Mouse (Mus musculus): ENCODE results near the gene Gm1113. TPM values are rescaled to one million over a fixed set of nuclear protein-coding genes. Genes with fewer than 3 reads are reported as not detected.

Gm1113 gene
- polyA plus RNA-seq, 1 experiment from 2014 or later, result not detected

GRCm38 (mm10) chr9:35543099-35543860 is 25.2 kb upstream of the Gm1113 start:
- Histone ChIP-seq H3K27me3 (0 out of 2 replicates have a peak, but pooled peaks cover 3% of the 10 kb centered on the region), H3K4me1 (0 out of 2 replicates have a peak, but pooled peaks cover 3% of the 10 kb centered on the region), H3K27ac (no peak overlapping the region), H3K9me3 (replicated peaks) (no peaks in the 10 kb centered on the region), H3K4me3 (no peak overlapping the region), H3K9ac (no peak overlapping the region), H3K4me2 (replicated peaks) (no peak overlapping the region), H3K36me3 (0 out of 2 replicates have a peak, but pooled peaks cover 13% of the 10 kb centered on the region)
- no peak for ATAC-seq (ENCODE audit: low FRiP score)
- 86% methylated on average over 14 of the region's 14 CpGs for WGBS

GRCm38 (mm10) chr9:35541941-35542340 is 23.9 kb upstream of the Gm1113 start:
- H3K36me3 ChIP-seq, result 0 out of 2 replicates have a peak, but pooled peaks cover 13% of the 10 kb centered on the region
- H3K4me3 ChIP-seq, result no peak overlapping the region
- H3K27ac ChIP-seq, result no peak overlapping the region
- no peak overlapping the region for H3K4me2 ChIP-seq (replicated peaks)
- H3K9ac ChIP-seq, result no peak overlapping the region
- 0 out of 2 replicates have a peak, but pooled peaks cover 7% of the 10 kb centered on the region for H3K4me1 ChIP-seq
- ATAC-seq (ENCODE audit: low FRiP score), result no peak
- H3K27me3 ChIP-seq, result 0 out of 2 replicates have a peak, but pooled peaks cover 3% of the 10 kb centered on the region
- no peaks in the 10 kb centered on the region for H3K9me3 ChIP-seq (replicated peaks)
- WGBS, result 76% methylated on average over 6 of the region's 6 CpGs

- no peak overlapping the region for H3K9ac ChIP-seq
- 8% methylated on average over 6 of the region's 6 CpGs for WGBS
- H3K9me3 ChIP-seq (replicated peaks), result no peaks in the 10 kb centered on the region
- no peak overlapping the region for H3K4me2 ChIP-seq (replicated peaks)
- no peak overlapping the region for H3K4me3 ChIP-seq
- H3K4me1 ChIP-seq, result 0 out of 2 replicates have a peak, but pooled peaks cover 7% of the 10 kb centered on the region
- H3K36me3 ChIP-seq, result 0 out of 2 replicates have a peak, but pooled peaks cover 13% of the 10 kb centered on the region
- 0 out of 2 replicates have a peak, but pooled peaks cover 3% of the 10 kb centered on the region for H3K27me3 ChIP-seq
- no peak overlapping the region for H3K27ac ChIP-seq
- ATAC-seq (ENCODE audit: low FRiP score), result peak; percentile 72
Observed at GRCm38 (mm10) chr9:35541488-35541887, 23.4 kb upstream of the Gm1113 start.

- 0 out of 2 replicates have a peak, but pooled peaks cover 13% of the 10 kb centered on the region for H3K36me3 ChIP-seq
- WGBS, result 86% methylated on average over 5 of the region's 5 CpGs
- ATAC-seq (ENCODE audit: low FRiP score), result peak; percentile 51; the same call in 1 of the 2 replicates
Observed at GRCm38 (mm10) chr9:35541024-35541423, 23.0 kb upstream of the Gm1113 start.

GRCm38 (mm10) chr9:35539001-35539750 is 21.1 kb upstream of the Gm1113 start:
- H3K4me2 ChIP-seq (replicated peaks), result no peak overlapping the region
- H3K36me3 ChIP-seq, result 0 out of 2 replicates have a peak, but pooled peaks cover 6% of the 10 kb centered on the region
- 75% methylated on average over 13 of the region's 13 CpGs for WGBS
- 0 out of 2 replicates have a peak, but pooled peaks cover 3% of the 10 kb centered on the region for H3K27me3 ChIP-seq
- H3K9ac ChIP-seq, result no peak overlapping the region
- ATAC-seq (ENCODE audit: low FRiP score), result no peak
- H3K9me3 ChIP-seq (replicated peaks), result no peaks in the 10 kb centered on the region
- H3K27ac ChIP-seq, result no peak overlapping the region
- H3K4me3 ChIP-seq, result no peak overlapping the region
- H3K4me1 ChIP-seq, result 0 out of 2 replicates have a peak, but pooled peaks cover 7% of the 10 kb centered on the region

More at GRCm38 (mm10) chr9:35541024-35541423, 23.0 kb upstream of the Gm1113 start:
- Histone ChIP-seq H3K9ac (no peak overlapping the region), H3K4me1 (0 out of 2 replicates have a peak, but pooled peaks cover 7% of the 10 kb centered on the region), H3K4me3 (no peak overlapping the region), H3K27ac (no peak overlapping the region), H3K9me3 (replicated peaks) (no peaks in the 10 kb centered on the region), H3K27me3 (0 out of 2 replicates have a peak, but pooled peaks cover 3% of the 10 kb centered on the region), H3K4me2 (replicated peaks) (no peak overlapping the region)

- no peak overlapping the region for H3K4me2 ChIP-seq (replicated peaks)
- no peak overlapping the region for H3K27ac ChIP-seq
- no peak overlapping the region for H3K4me3 ChIP-seq
- WGBS, result 76% methylated on average over 4 of the region's 4 CpGs
- peaks cover 6% of the 10 kb centered on the region; the same call in 1 of the 2 replicates for H3K27me3 ChIP-seq
- ATAC-seq (ENCODE audit: low FRiP score), result no peak
- no peaks in the 10 kb centered on the region for H3K36me3 ChIP-seq
- H3K9me3 ChIP-seq (replicated peaks), result no peaks in the 10 kb centered on the region
- H3K4me1 ChIP-seq, result 0 out of 2 replicates have a peak, but pooled peaks cover 7% of the 10 kb centered on the region
- H3K9ac ChIP-seq, result no peak overlapping the region
Observed at GRCm38 (mm10) chr9:35535876-35536275, 17.8 kb upstream of the Gm1113 start.

GRCm38 (mm10) chr9:35535110-35535509 is 17.0 kb upstream of the Gm1113 start:
- Histone ChIP-seq H3K27me3 (peaks cover 4% of the 10 kb centered on the region; the same call in 1 of the 2 replicates), H3K4me3 (no peak overlapping the region), H3K9me3 (replicated peaks) (no peaks in the 10 kb centered on the region), H3K4me1 (0 out of 2 replicates have a peak, but pooled peaks cover 7% of the 10 kb centered on the region), H3K4me2 (replicated peaks) (no peak overlapping the region), H3K36me3 (no peaks in the 10 kb centered on the region), H3K9ac (no peak overlapping the region), H3K27ac (no peak overlapping the region)
- WGBS, result 5% methylated on average over 2 of the region's 2 CpGs
- peak; percentile 89 for ATAC-seq (ENCODE audit: low FRiP score)

- H3K27me3 ChIP-seq, result peaks cover 4% of the 10 kb centered on the region; the same call in 1 of the 2 replicates
- 77% methylated on average over 9 of the region's 9 CpGs for WGBS
- no peaks in the 10 kb centered on the region for H3K9me3 ChIP-seq (replicated peaks)
- peaks cover 8% of the 10 kb centered on the region; the same call in 1 of the 2 replicates for H3K4me1 ChIP-seq
- no peak overlapping the region for H3K4me2 ChIP-seq (replicated peaks)
- no peak for ATAC-seq (ENCODE audit: low FRiP score)
- H3K36me3 ChIP-seq, result no peaks in the 10 kb centered on the region
- H3K27ac ChIP-seq, result no peak overlapping the region
- no peak overlapping the region for H3K4me3 ChIP-seq
- H3K9ac ChIP-seq, result no peak overlapping the region
Observed at GRCm38 (mm10) chr9:35533266-35533665, 15.2 kb upstream of the Gm1113 start.

- Histone ChIP-seq H3K4me2 (replicated peaks) (no peak overlapping the region), H3K27me3 (peaks cover 4% of the 10 kb centered on the region; the same call in 1 of the 2 replicates), H3K9ac (no peak overlapping the region), H3K9me3 (replicated peaks) (no peaks in the 10 kb centered on the region), H3K4me1 (peaks cover 4% of the 10 kb centered on the region; the same call in 1 of the 2 replicates), H3K27ac (no peak overlapping the region), H3K36me3 (no peaks in the 10 kb centered on the region), H3K4me3 (no peak overlapping the region)
- WGBS, result 16% methylated on average over 1 of the region's 1 CpGs
- no peak for ATAC-seq (ENCODE audit: low FRiP score)
Observed at GRCm38 (mm10) chr9:35529796-35530195, 11.7 kb upstream of the Gm1113 start.

- WGBS, result 65% methylated on average over 3 of the region's 3 CpGs
- no peak overlapping the region for H3K9ac ChIP-seq
- H3K27me3 ChIP-seq, result peaks cover 4% of the 10 kb centered on the region; the same call in 1 of the 2 replicates
- H3K4me2 ChIP-seq (replicated peaks), result no peak overlapping the region
- H3K4me1 ChIP-seq, result peaks cover 4% of the 10 kb centered on the region
- H3K36me3 ChIP-seq, result no peaks in the 10 kb centered on the region
- no peaks in the 10 kb centered on the region for H3K9me3 ChIP-seq (replicated peaks)
- no peak overlapping the region for H3K4me3 ChIP-seq
- no peak overlapping the region for H3K27ac ChIP-seq
- no peak for ATAC-seq (ENCODE audit: low FRiP score)
Observed at GRCm38 (mm10) chr9:35529141-35529540, 11.1 kb upstream of the Gm1113 start.

GRCm38 (mm10) chr9:35523941-35524411 is 5.9 kb upstream of the Gm1113 start:
- H3K4me2 ChIP-seq (replicated peaks), result peak overlapping the region; percentile 11; the same call in 1 of the 2 replicates
- 20% methylated on average over 7 of the region's 7 CpGs for WGBS

More at GRCm38 (mm10) chr9:35523941-35524411, 5.9 kb upstream of the Gm1113 start:
- Histone ChIP-seq H3K27me3 (no peaks in the 10 kb centered on the region), H3K4me3 (no peak overlapping the region), H3K9ac (no peak overlapping the region), H3K9me3 (replicated peaks) (no peaks in the 10 kb centered on the region), H3K27ac (no peak overlapping the region; the same call in 1 of the 2 replicates), H3K36me3 (no peaks in the 10 kb centered on the region), H3K4me1 (peaks cover 11% of the 10 kb centered on the region)
- ATAC-seq (ENCODE audit: low FRiP score), result peak; percentile 74
